Mouse (Mus musculus) midbrain, embryonic 16.5 days (tissue): ENCODE data around the gene Clmn. TPM values are rescaled to one million over a fixed set of nuclear protein-coding genes. Genes with fewer than 3 reads are reported as not detected.

Source experiments
- ATAC-seq: fragments of 200-750 bp; cut with Nextera tagmentation; 2 replicates; pipeline ENCODE4 v1.8.0; 2017; ENCODE audit warnings: moderate TSS enrichment
- H3K27ac ChIP-seq: fragments of 300-500 bp; sonication (generic); 2 replicates; pipeline ENCODE4 v1.5.1; 2014; ENCODE audit warnings: mild to moderate bottlenecking, low read length, mixed read lengths
- H3K27me3 ChIP-seq: fragments of 300-500 bp; sonication (generic); 2 replicates; pipeline ENCODE4 v1.6.1; 2014; ENCODE audit warnings: low read depth, low read length, mixed read lengths; ENCODE audit not compliant: control insufficient read depth, insufficient read depth
- H3K36me3 ChIP-seq: fragments of 300-500 bp; sonication (generic); 2 replicates; pipeline ENCODE4 v1.6.1; 2014; ENCODE audit warnings: mild to moderate bottlenecking, low read length, moderate library complexity, mixed read lengths; ENCODE audit not compliant: control insufficient read depth, insufficient read depth
- H3K4me1 ChIP-seq: fragments of 300-500 bp; sonication (generic); 2 replicates; pipeline ENCODE4 v1.6.1; 2014; ENCODE audit warnings: mild to moderate bottlenecking, low read length, mixed read lengths; ENCODE audit not compliant: control insufficient read depth, insufficient read depth
- H3K4me2 ChIP-seq: fragments of 300-500 bp; sonication (generic); 2 replicates; pipeline ENCODE4 v1.6.1; 2014; ENCODE audit warnings: mild to moderate bottlenecking, low read length, mixed read lengths
- H3K4me3 ChIP-seq: fragments of 300-500 bp; sonication (generic); 2 replicates; pipeline ENCODE4 v1.5.1; 2014; ENCODE audit warnings: low read depth, mild to moderate bottlenecking, low read length, moderate library complexity, mixed read lengths
- H3K9ac ChIP-seq: fragments of 300-500 bp; sonication (generic); 2 replicates; pipeline ENCODE4 v1.6.1; 2014; ENCODE audit warnings: low read depth, low read length, mixed read lengths
- H3K9me3 ChIP-seq: fragments of 300-500 bp; sonication (generic); replicated peaks from 2 replicates; pipeline ENCODE4 v1.6.1; 2014; ENCODE audit warnings: mild to moderate bottlenecking, low read length, mixed read lengths; ENCODE audit not compliant: control insufficient read depth, poor library complexity, severe bottlenecking
- WGBS: fragments of 180-500 bp; shearing (Covaris S2); extraction: QIAGEN DNeasy Blood & Tissue Kit; methylation state at CpG from one replicate; pipeline ENCODE4 v1.1.7; 2014; 5-methylcytosine and 5-hydroxymethylcytosine counted together
- polyA plus RNA-seq: library from polyadenylated mRNA; unstranded; fragments of >200 nt; fragmentation: Nextera tagmentation; extraction: Ambion mirVana; gene quantifications from 2 replicates; pipeline ENCODE4 v1.2.1, GENCODE M21; 2015

Clmn gene
- polyA plus RNA-seq, 1 experiment from 2014 or later, result 0.97 TPM

DNA sequence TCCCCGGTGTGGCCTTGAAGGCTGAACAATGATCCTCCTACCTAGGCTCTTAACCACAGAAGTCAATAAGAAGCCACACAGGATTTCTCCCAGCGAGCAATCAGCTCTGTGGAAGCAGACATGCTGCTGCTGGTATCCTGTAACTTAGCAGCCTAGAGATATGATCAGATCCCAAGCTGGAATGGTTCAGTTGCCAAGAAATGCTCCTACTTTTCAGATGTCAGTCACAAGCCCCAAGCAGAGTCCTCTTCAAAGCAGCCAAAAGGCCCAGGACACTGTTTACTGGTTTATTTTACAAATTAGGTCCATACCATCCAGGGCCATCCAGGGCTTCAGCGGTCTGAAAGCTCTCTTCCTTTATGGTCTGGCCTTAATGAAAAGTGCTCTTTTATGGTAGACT, 143.9 kb downstream of the Clmn start:
- Histone ChIP-seq H3K9ac (no peak overlapping the region), H3K9me3 (no peaks in the 10 kb centered on the region), H3K27me3 (no peaks in the 10 kb centered on the region), H3K27ac (no peak overlapping the region), H3K36me3 (peaks cover 13% of the 10 kb centered on the region; the same call in 1 of the 2 replicates), H3K4me1 (no peaks in the 10 kb centered on the region), H3K4me3 (no peak overlapping the region), H3K4me2 (no peak overlapping the region)
- ATAC-seq, result no peak
- 93% methylated on average over 3 of the region's 3 CpGs for WGBS

DNA sequence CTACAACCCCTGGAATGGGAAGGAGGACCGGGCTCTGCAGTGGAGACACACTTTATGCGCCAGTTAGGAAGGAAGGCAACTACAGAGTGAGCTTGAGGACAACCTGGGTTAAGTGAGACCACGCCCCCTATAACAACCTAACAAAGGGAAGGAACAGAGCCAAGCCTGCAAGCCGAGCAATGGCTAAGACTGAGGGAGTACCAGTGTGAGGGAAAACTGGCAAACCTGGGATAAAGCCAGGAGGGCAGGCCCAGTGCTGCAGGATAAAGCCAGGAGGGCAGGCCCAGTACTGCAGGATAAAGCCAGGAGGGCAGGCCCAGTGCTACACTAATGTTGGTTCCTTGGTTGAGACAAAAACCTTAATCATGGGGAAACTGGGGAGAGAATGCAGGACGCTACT, 145.9 kb downstream of the Clmn start:
- WGBS, result 89% methylated on average over 5 of the region's 5 CpGs
- H3K36me3 ChIP-seq, result peaks cover 12% of the 10 kb centered on the region; the same call in 1 of the 2 replicates

DNA sequence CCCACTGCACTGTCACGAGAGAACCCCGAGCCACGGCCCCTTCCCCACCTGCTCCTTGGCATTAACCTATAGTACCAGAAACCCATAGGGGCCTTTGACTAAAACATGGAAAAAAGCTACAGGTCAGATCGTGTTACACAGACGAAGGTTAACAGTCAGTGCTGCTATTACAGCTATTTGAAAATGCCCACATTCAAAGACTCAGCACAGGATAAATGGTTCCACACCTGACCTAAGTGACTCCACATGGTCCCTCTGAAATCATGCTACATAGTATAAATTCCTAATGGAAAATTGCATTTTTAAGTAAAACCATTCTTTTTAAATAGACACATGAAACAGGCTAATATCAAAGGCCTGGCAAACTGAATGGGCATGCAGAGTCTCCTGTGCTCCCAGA, 148.5 kb downstream of the Clmn start:
- WGBS, result 86% methylated on average over 5 of the region's 5 CpGs

More for the DNA sequence above, 145.9 kb downstream of the Clmn start:
- Histone ChIP-seq H3K9ac (no peak overlapping the region), H3K27me3 (no peaks in the 10 kb centered on the region), H3K4me2 (no peak overlapping the region), H3K27ac (no peak overlapping the region), H3K9me3 (no peaks in the 10 kb centered on the region), H3K4me3 (no peak overlapping the region), H3K4me1 (no peaks in the 10 kb centered on the region)
- ATAC-seq, result 0 out of 2 replicates have a peak, but pooled peaks have one; percentile 42

DNA sequence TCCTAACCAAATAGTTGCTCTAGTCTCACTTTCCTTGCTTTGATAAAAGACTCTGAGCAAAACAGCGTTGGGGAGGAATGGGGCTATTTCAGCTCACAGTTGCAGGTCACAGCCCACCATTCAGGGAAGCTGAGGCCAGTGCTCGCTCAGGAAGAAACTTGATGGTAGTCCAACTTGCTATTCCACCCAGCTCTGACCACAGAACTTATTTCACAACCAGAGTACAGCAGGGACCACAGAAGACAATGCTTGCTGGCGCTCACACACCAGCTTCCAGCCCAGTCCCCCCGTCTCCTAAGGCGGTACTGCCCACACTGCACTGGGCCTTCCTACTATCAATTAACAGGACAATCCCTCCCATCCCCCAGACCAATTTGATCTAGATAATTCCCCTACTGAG, 149.4 kb downstream of the Clmn start:
- H3K4me3 ChIP-seq, result no peak overlapping the region
- H3K36me3 ChIP-seq, result peaks cover 13% of the 10 kb centered on the region
- H3K9ac ChIP-seq, result no peak overlapping the region
- H3K4me1 ChIP-seq, result no peaks in the 10 kb centered on the region
- whole genome bisulfite sequencing, result 90% methylated on average over 5 of the region's 5 CpGs
- H3K4me2 ChIP-seq, result no peak overlapping the region
- no peak overlapping the region for H3K27ac ChIP-seq
- no peaks in the 10 kb centered on the region for H3K9me3 ChIP-seq
- H3K27me3 ChIP-seq, result no peaks in the 10 kb centered on the region
- ATAC-seq, result no peak

More for the DNA sequence above, 148.5 kb downstream of the Clmn start:
- H3K4me1 ChIP-seq, result no peaks in the 10 kb centered on the region
- no peaks in the 10 kb centered on the region for H3K27me3 ChIP-seq
- H3K9ac ChIP-seq, result no peak overlapping the region
- H3K36me3 ChIP-seq, result peaks cover 19% of the 10 kb centered on the region
- no peaks in the 10 kb centered on the region for H3K9me3 ChIP-seq
- no peak overlapping the region for H3K27ac ChIP-seq
- H3K4me3 ChIP-seq, result no peak overlapping the region
- H3K4me2 ChIP-seq, result no peak overlapping the region
- ATAC-seq, result no peak

Other genes starting within 250 kb of the Clmn start
- gene Dicer1, start 113.1 kb downstream of the Clmn start, polyA plus RNA-seq, result 31.3 and 41.2 TPM in 2 replicates
- 0.16 and 0.25 TPM in 2 replicates for gene Syne3, start 144.7 kb upstream of the Clmn start, polyA plus RNA-seq
- 138 and 154 TPM in 2 replicates for gene Glrx5, start 167.6 kb upstream of the Clmn start, polyA plus RNA-seq